Mouse (Mus musculus): ENCODE data around the gene Kpna2. TPM values are rescaled to one million over a fixed set of nuclear protein-coding genes. Genes with fewer than 3 reads are reported as not detected.
"Not testable (repeated sequence)": the region's sequence is repeated elsewhere in the genome, so short reads cannot be mapped to it uniquely, and the experiment has no call there.

The Kpna2 gene
- polyA plus RNA-seq, 1 experiment from 2014 or later: 411 TPM

- Histone ChIP-seq H3K36me3 (ENCODE audit: insufficient read depth, low read length) (no peaks in the 10 kb centered on the region), H3K9me3 (ENCODE audit: low read length) (no peaks in the 10 kb centered on the region), H3K9ac (replicated peaks; ENCODE audit: low read length) (no peak overlapping the region), H3K4me2 (replicated peaks; ENCODE audit: low read depth, low read length) (peak overlapping the region; percentile 67; the same call in 1 of the 2 replicates), H3K4me3 (ENCODE audit: low read length) (no peak overlapping the region), H3K27ac (ENCODE audit: low read length) (no peak overlapping the region), H3K27me3 (ENCODE audit: insufficient read depth, low read length) (no peaks in the 10 kb centered on the region), H3K4me1 (ENCODE audit: insufficient read depth, low read length) (peaks cover 7% of the 10 kb centered on the region)
- WGBS: 78% methylated on average over 7 of the region's 7 CpGs
- no peak for ATAC-seq (ENCODE audit: low FRiP score, low TSS enrichment)
These were observed 11.8 kb upstream of the Kpna2 start for GRCm38 (mm10) chr11:107011171-107011570.

- Histone ChIP-seq H3K4me2 (replicated peaks; ENCODE audit: low read depth, low read length) (no peak overlapping the region), H3K27ac (ENCODE audit: low read length) (no peak overlapping the region), H3K9ac (replicated peaks; ENCODE audit: low read length) (no peak overlapping the region), H3K4me1 (ENCODE audit: insufficient read depth, low read length) (peaks cover 7% of the 10 kb centered on the region), H3K9me3 (ENCODE audit: low read length) (no peaks in the 10 kb centered on the region), H3K4me3 (ENCODE audit: low read length) (no peak overlapping the region), H3K36me3 (ENCODE audit: insufficient read depth, low read length) (no peaks in the 10 kb centered on the region), H3K27me3 (ENCODE audit: insufficient read depth, low read length) (no peaks in the 10 kb centered on the region)
- no peak for ATAC-seq (ENCODE audit: low FRiP score, low TSS enrichment)
- WGBS: 95% methylated on average over 3 of the region's 3 CpGs
These were observed 11.1 kb upstream of the Kpna2 start for GRCm38 (mm10) chr11:107010447-107010846.

DNA sequence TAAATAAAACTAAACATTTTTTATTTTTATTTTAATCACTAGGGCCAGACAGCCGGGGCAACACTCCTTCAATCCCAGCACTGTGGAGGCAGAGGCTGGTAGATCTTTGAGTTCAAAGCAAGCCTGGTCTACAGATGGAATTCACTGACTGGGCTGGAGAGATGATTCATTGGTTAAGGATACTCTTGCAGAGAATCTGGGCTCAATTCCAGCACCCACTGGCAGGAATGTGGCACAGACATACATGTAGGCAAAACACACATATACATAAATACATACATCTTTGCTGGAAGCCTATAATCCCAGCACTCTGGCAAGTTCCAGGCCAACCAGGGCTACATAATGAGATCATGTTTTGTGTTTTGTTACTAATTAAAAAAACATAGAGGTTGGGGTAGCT is 6.2 kb upstream of the Kpna2 start:
- no peak overlapping the region for H3K4me2 ChIP-seq (replicated peaks; ENCODE audit: low read depth, low read length)
- H3K9me3 ChIP-seq (ENCODE audit: low read length): no peaks in the 10 kb centered on the region
- 90% methylated on average over 1 of the region's 1 CpGs for WGBS
- no peak overlapping the region for H3K9ac ChIP-seq (replicated peaks; ENCODE audit: low read length)
- no peaks in the 10 kb centered on the region for H3K36me3 ChIP-seq (ENCODE audit: insufficient read depth, low read length)
- no peaks in the 10 kb centered on the region for H3K4me1 ChIP-seq (ENCODE audit: insufficient read depth, low read length)
- no peaks in the 10 kb centered on the region for H3K27me3 ChIP-seq (ENCODE audit: insufficient read depth, low read length)
- no peak overlapping the region for H3K27ac ChIP-seq (ENCODE audit: low read length)
- ATAC-seq (ENCODE audit: low FRiP score, low TSS enrichment): no peak
- no peak overlapping the region for H3K4me3 ChIP-seq (ENCODE audit: low read length)

GRCm38 (mm10) chr11:107001760-107002675 is 2.7 kb upstream of the Kpna2 start:
- H3K27me3 ChIP-seq (ENCODE audit: insufficient read depth, low read length): no peaks in the 10 kb centered on the region
- peak overlapping the region; percentile 40 for H3K27ac ChIP-seq (ENCODE audit: low read length)
- no peaks in the 10 kb centered on the region; the same call in 1 of the 2 replicates for H3K36me3 ChIP-seq (ENCODE audit: insufficient read depth, low read length)
- ATAC-seq (ENCODE audit: low FRiP score, low TSS enrichment): no peak
- H3K9me3 ChIP-seq (ENCODE audit: low read length): no peaks in the 10 kb centered on the region
- H3K9ac ChIP-seq (replicated peaks; ENCODE audit: low read length): no peak overlapping the region
- peaks cover 5% of the 10 kb centered on the region; the same call in 1 of the 2 replicates for H3K4me1 ChIP-seq (ENCODE audit: insufficient read depth, low read length)
- H3K4me3 ChIP-seq (ENCODE audit: low read length): no peak overlapping the region
- 46% methylated on average over 7 of the region's 8 CpGs for WGBS
- H3K4me2 ChIP-seq (replicated peaks; ENCODE audit: low read depth, low read length): no peak overlapping the region

- WGBS: 87% methylated on average over 9 of the region's 9 CpGs
- no peak for ATAC-seq (ENCODE audit: low FRiP score, low TSS enrichment)
- H3K27me3 ChIP-seq (ENCODE audit: insufficient read depth, low read length): no peaks in the 10 kb centered on the region
- H3K36me3 ChIP-seq (ENCODE audit: insufficient read depth, low read length): peaks cover 14% of the 10 kb centered on the region
- peaks cover 6% of the 10 kb centered on the region; the same call in 1 of the 2 replicates for H3K4me1 ChIP-seq (ENCODE audit: insufficient read depth, low read length)
- peak overlapping the region; percentile 82 for H3K27ac ChIP-seq (ENCODE audit: low read length)
- H3K9ac ChIP-seq (replicated peaks; ENCODE audit: low read length): peak overlapping the region; percentile 72
- H3K9me3 ChIP-seq (ENCODE audit: low read length): no peaks in the 10 kb centered on the region
- peak overlapping the region; percentile 60 for H3K4me2 ChIP-seq (replicated peaks; ENCODE audit: low read depth, low read length)
- peak overlapping the region; percentile 99 for H3K4me3 ChIP-seq (ENCODE audit: low read length)
These were observed 690 bp upstream of the Kpna2 start for GRCm38 (mm10) chr11:106999949-107000513.

- peak; percentile 46 for ATAC-seq (ENCODE audit: low FRiP score, low TSS enrichment)
- Histone ChIP-seq H3K9ac (replicated peaks; ENCODE audit: low read length) (peak overlapping the region; percentile 93), H3K4me2 (replicated peaks; ENCODE audit: low read depth, low read length) (peak overlapping the region; percentile 71), H3K27ac (ENCODE audit: low read length) (peak overlapping the region; percentile 92), H3K9me3 (ENCODE audit: low read length) (no peaks in the 10 kb centered on the region), H3K36me3 (ENCODE audit: insufficient read depth, low read length) (peaks cover 25% of the 10 kb centered on the region), H3K4me1 (ENCODE audit: insufficient read depth, low read length) (peaks cover 14% of the 10 kb centered on the region), H3K4me3 (ENCODE audit: low read length) (peak overlapping the region; percentile 99), H3K27me3 (ENCODE audit: insufficient read depth, low read length) (no peaks in the 10 kb centered on the region)
- WGBS: under 1% methylated on average over 26 of the region's 26 CpGs
These were observed 640 bp downstream of the Kpna2 start for GRCm38 (mm10) chr11:106998651-106999150.

DNA sequence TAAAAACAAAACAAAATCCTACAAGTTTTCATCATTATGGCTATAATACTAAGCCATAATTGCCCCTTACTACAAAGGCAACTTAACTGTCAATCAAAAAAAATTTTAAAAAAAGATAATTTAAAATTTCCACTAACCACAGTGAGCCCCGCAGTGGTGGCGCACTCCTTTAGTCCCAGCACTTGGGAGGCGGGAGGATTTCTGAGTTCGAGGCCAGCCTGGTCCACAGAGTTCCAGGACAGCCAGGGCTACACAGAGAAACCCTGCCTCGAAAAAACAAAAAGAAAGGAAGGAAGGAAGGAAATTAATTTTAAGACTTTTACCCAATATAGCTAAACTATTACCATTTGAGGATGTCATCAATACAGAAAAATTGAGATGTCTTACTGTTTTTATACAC is 1.4 kb downstream of the Kpna2 start:
- peak overlapping the region; percentile 71 for H3K4me2 ChIP-seq (replicated peaks; ENCODE audit: low read depth, low read length)
- peak overlapping the region; percentile 99 for H3K4me3 ChIP-seq (ENCODE audit: low read length)
- ATAC-seq (ENCODE audit: low FRiP score, low TSS enrichment): no peak
- H3K27me3 ChIP-seq (ENCODE audit: insufficient read depth, low read length): no peaks in the 10 kb centered on the region
- H3K27ac ChIP-seq (ENCODE audit: low read length): no peak overlapping the region
- peak overlapping the region; percentile 93 for H3K9ac ChIP-seq (replicated peaks; ENCODE audit: low read length)
- 15% methylated on average over 5 of the region's 5 CpGs for WGBS
- H3K9me3 ChIP-seq (ENCODE audit: low read length): no peaks in the 10 kb centered on the region
- peaks cover 14% of the 10 kb centered on the region for H3K4me1 ChIP-seq (ENCODE audit: insufficient read depth, low read length)
- H3K36me3 ChIP-seq (ENCODE audit: insufficient read depth, low read length): peaks cover 29% of the 10 kb centered on the region

DNA sequence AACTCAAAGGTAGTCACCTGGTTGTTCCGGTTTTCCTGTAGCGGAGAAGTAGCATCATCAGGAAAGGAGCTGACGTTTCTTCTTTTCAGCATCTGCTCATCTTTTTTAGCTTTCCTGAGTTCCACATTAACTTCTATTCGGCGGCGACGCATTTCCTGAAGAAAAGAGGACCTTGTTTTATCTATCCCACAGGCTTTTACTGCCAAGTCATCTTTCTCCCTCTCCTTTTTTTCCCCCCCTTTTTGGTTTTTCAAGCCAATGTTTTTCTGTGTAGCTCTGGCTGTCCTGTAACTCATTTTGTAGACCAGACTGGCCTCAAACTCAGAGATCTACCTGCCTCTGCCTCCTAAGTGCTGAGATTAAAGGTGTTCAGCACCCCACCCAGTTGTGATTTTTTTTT is 2.8 kb downstream of the Kpna2 start:
- H3K4me2 ChIP-seq (replicated peaks; ENCODE audit: low read depth, low read length); H3K4me3 ChIP-seq (ENCODE audit: low read length); H3K9me3 ChIP-seq (ENCODE audit: low read length); H3K9ac ChIP-seq (replicated peaks; ENCODE audit: low read length); H3K27ac ChIP-seq (ENCODE audit: low read length); ATAC-seq (ENCODE audit: low FRiP score, low TSS enrichment); H3K27me3 ChIP-seq (ENCODE audit: insufficient read depth, low read length): not testable (repeated sequence)
- 92% methylated on average over 7 of the region's 7 CpGs for WGBS
- Histone ChIP-seq H3K4me1 (ENCODE audit: insufficient read depth, low read length) (peaks cover 14% of the 10 kb centered on the region), H3K36me3 (ENCODE audit: insufficient read depth, low read length) (peaks cover 38% of the 10 kb centered on the region)

DNA sequence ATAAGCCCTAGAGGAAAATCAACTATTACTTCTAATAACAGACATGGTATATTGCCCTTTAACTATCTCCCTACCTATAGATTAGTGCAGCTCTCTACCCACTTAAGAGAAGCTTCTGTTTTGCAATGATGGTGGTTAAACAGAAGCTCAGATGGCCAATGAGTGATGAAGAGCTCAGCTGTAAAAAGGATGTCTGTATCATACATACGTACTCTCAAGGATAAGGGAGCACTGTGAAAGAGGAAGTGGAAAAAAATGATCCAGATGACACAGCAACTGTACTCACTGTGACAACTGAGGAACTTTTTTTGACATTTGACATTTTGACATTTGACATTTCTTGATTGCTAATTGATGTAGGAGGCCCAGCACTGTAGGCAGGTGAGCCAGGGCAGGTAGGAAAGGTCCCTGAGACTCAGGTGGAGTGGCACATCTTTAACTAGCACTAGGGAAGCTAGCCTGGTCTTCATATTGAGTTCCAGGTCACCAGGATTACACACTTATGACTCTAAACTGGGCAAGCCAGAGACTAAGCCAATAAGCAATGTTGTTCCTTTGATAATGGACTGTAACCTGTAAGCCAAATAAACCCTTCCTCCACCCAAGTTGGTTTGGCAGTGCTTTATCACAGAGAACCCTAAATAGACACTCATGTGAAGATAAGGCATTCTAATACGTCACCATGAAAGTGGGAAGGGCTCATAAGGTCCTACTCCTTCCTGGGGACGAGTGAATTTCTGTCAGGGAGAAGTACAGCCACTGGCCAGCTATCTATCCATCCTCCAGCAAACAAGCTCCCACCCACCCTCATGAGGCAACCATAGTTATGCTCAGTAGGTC is 4.9 kb downstream of the Kpna2 start:
- peaks cover 57% of the 10 kb centered on the region for H3K36me3 ChIP-seq (ENCODE audit: insufficient read depth, low read length)
- H3K4me2 ChIP-seq (replicated peaks; ENCODE audit: low read depth, low read length): no peak overlapping the region
- no peak overlapping the region for H3K4me3 ChIP-seq (ENCODE audit: low read length)
- no peak for ATAC-seq (ENCODE audit: low FRiP score, low TSS enrichment)
- H3K27me3 ChIP-seq (ENCODE audit: insufficient read depth, low read length): no peaks in the 10 kb centered on the region
- 76% methylated on average over 3 of the region's 3 CpGs for WGBS
- no peaks in the 10 kb centered on the region for H3K9me3 ChIP-seq (ENCODE audit: low read length)
- peaks cover 14% of the 10 kb centered on the region for H3K4me1 ChIP-seq (ENCODE audit: insufficient read depth, low read length)
- H3K27ac ChIP-seq (ENCODE audit: low read length): no peak overlapping the region
- no peak overlapping the region for H3K9ac ChIP-seq (replicated peaks; ENCODE audit: low read length)
